Mouse (Mus musculus) left cerebral cortex, postnatal 10 days (tissue): ENCODE measurements around the gene Ftl1-ps1. TPM values are rescaled to one million over a fixed set of nuclear protein-coding genes. Genes with fewer than 3 reads are reported as not detected.

Experiments
- DNase-seq, 2 experiments: peaks; one replicate each; pipeline ENCODE4 v3.0.0; 2021 to 2022; ENCODE audit warnings: low spot score in 2 of 2, mixed read lengths in 1 of 2; ENCODE audit errors: extremely low spot score in 1 of 2
- intact Hi-C: fragments of 180-260 bp; cut with DNase I; formaldehyde crosslinking; loops from one replicate; pipeline ENCODE4 v1.15.1; 2025
- microRNA-seq: library from miRNA; unstranded; fragments of <30 nt; microRNA quantifications from one replicate; pipeline ENCODE4 v1.2.0, GENCODE M21; 2022
- total RNA-seq, 2 experiments: library from RNA; stranded (reverse); gene quantifications; 2 replicates each; pipeline ENCODE4 v1.2.3; 2021

Gene Ftl1-ps1
- 100 to 1,000 TPM; 405 to 447 TPM for total RNA-seq

GRCm38 (mm10) chr13:74399298-74399839, at the start of gene Ftl1-ps1:
Gene Ftl1-ps1, plus strand, starts transcription at chr13:74399694.
- intact Hi-C loops: no loop called here

GRCm38 (mm10) chr13:74350435-74350906, 49.0 kb upstream of the Ftl1-ps1 start:
- intact Hi-C loops: no loop called here
- DNase-seq: peak in 1 of 2 experiments; percentile 20

More at GRCm38 (mm10) chr13:74399298-74399839, at the start of gene Ftl1-ps1:
- DNase-seq: no peak

GRCm38 (mm10) chr13:74356491-74356890, 43.0 kb upstream of the Ftl1-ps1 start:
- intact Hi-C loops: no loop called here
- no peak for DNase-seq

GRCm38 (mm10) chr13:74362218-74362617, 37.3 kb upstream of the Ftl1-ps1 start:
- no peak for DNase-seq
- intact Hi-C loops: no loop called here

- no peak for DNase-seq
- intact Hi-C loops: no loop called here
These were observed 36.2 kb upstream of the Ftl1-ps1 start for GRCm38 (mm10) chr13:74363176-74363858.

- intact Hi-C loops: no loop called here
- peak in 1 of 2 experiments; percentile 28 for DNase-seq
These were observed 35.6 kb upstream of the Ftl1-ps1 start, which contains the start of gene Lrrc14b for GRCm38 (mm10) chr13:74363859-74364235. Gene Lrrc14b, minus strand, starts transcription at chr13:74364005.

GRCm38 (mm10) chr13:74381533-74382276, 17.8 kb upstream of the Ftl1-ps1 start:
- no peak for DNase-seq
- intact Hi-C loops: no loop called here

GRCm38 (mm10) chr13:74382289-74382688, 17.2 kb upstream of the Ftl1-ps1 start:
- intact Hi-C loops: no loop called here
- DNase-seq: no peak

- intact Hi-C loops: no loop called here
- no peak for DNase-seq
These were observed 9.8 kb upstream of the Ftl1-ps1 start for GRCm38 (mm10) chr13:74389730-74390129.

GRCm38 (mm10) chr13:74390371-74390990, 9.0 kb upstream of the Ftl1-ps1 start, which contains the start of gene Zfp72:
Gene Zfp72, minus strand, starts transcription at chr13:74390836.
- peak; percentile 74 to 81 for DNase-seq
- intact Hi-C loops: no loop called here

- DNase-seq: no peak
- intact Hi-C loops: no loop called here
These were observed 8.3 kb upstream of the Ftl1-ps1 start for GRCm38 (mm10) chr13:74391156-74391555.

GRCm38 (mm10) chr13:74439895-74440294, 40.4 kb downstream of the Ftl1-ps1 start:
- DNase-seq: no peak
- intact Hi-C loops: no loop called here

Small RNAs within 50 kb of the gene (microRNA-seq; reads per million reads assigned to microRNA genes)
- gene Mir692-3: not detected

Other genes starting within 250 kb of the Ftl1-ps1 start
- 10 to 100 TPM; 69.9 to 70.3 TPM for gene Exoc3, start 191.0 kb upstream of the Ftl1-ps1 start, total RNA-seq
- under 1 TPM; 0.81 to 0.99 TPM for gene Ahrr, start 107.4 kb upstream of the Ftl1-ps1 start, total RNA-seq
- gene Pdcd6, start 82.1 kb upstream of the Ftl1-ps1 start, total RNA-seq: 10 to 100 TPM; 71.3 to 73.2 TPM
- gene Sdha, start 49.4 kb upstream of the Ftl1-ps1 start, total RNA-seq: 100 to 1,000 TPM; 225 to 226 TPM
- 10 to 100 TPM; 59.8 to 60.5 TPM for gene Ccdc127, start 49.4 kb upstream of the Ftl1-ps1 start, total RNA-seq
- gene Lrrc14b, start 35.7 kb upstream of the Ftl1-ps1 start, total RNA-seq: not detected
- 1 to 10 TPM; 4.4 to 5.9 TPM for gene Zfp72, start 8.9 kb upstream of the Ftl1-ps1 start, total RNA-seq
- 1 to 10 TPM; 6.0 to 6.4 TPM for gene Zfp825, start 94.3 kb downstream of the Ftl1-ps1 start, total RNA-seq
- gene Erap1, start 239.9 kb downstream of the Ftl1-ps1 start, total RNA-seq: 10 to 100 TPM in 1 of 2 experiments, 1 to 10 TPM in 1; 9.9 to 10.5 TPM